In the genomic region with DNA sequence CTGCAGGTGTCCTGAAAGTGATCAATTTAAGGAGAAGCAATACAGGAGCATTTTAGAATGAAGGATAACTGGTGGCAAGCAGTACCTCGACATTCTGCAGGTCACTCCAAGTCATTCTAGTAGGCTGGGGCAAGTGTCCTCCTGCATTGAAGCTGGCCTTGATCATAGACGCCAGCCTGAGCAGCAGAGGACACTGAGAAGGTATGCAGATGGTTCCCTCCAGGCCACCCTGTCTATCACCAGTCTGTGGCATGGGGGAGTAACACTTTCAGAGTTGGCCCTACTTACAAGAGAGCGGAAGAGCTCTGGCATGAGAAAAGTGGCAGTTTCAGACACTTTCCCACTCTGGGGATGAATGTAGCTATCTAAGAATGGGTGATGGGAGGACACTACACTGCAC, we compare ENCODE assay signal across 12 mouse cellular contexts.
"Had no signal": no experiment of that assay in that cellular context is flagged by ENCODE, and none has a peak within 500 bp of the region (broad histone marks: within the 10 kb centered on the region; RNA-seq: fewer than 3 reads in every experiment).

No protein-coding gene starts in this region.

- H3K4me3 ChIP-seq: layer of hippocampus, adult 2 months; limb, embryonic 12.5 days; midbrain, embryonic 13.5 days; neural tube, embryonic 15.5 days had no signal

- H3K27ac ChIP-seq: layer of hippocampus, adult 2 months; limb, embryonic 12.5 days; midbrain, embryonic 13.5 days had no signal

- H3K27me3 ChIP-seq: limb, embryonic 12.5 days; midbrain, embryonic 13.5 days; neural tube, embryonic 15.5 days had no signal

- DNase-seq: kidney, adult 9 months; kidney, postnatal 10 days; kidney, postnatal 4 days; lung, adult 2 months; lung, postnatal 36 days; right cerebral cortex, adult 18-20 months; right cerebral cortex, postnatal 25 days; thymus, postnatal 36 days had no signal
